Mouse (Mus musculus): ENCODE data around the gene Atf6b. TPM values are rescaled to one million over a fixed set of nuclear protein-coding genes. Genes with fewer than 3 reads are reported as not detected.
A peak's percentile ranks its signal among the peaks of the same experiment; 100 is the strongest.

Atf6b gene
- polyA plus RNA-seq, 1 experiment: 27.9 TPM

DNA sequence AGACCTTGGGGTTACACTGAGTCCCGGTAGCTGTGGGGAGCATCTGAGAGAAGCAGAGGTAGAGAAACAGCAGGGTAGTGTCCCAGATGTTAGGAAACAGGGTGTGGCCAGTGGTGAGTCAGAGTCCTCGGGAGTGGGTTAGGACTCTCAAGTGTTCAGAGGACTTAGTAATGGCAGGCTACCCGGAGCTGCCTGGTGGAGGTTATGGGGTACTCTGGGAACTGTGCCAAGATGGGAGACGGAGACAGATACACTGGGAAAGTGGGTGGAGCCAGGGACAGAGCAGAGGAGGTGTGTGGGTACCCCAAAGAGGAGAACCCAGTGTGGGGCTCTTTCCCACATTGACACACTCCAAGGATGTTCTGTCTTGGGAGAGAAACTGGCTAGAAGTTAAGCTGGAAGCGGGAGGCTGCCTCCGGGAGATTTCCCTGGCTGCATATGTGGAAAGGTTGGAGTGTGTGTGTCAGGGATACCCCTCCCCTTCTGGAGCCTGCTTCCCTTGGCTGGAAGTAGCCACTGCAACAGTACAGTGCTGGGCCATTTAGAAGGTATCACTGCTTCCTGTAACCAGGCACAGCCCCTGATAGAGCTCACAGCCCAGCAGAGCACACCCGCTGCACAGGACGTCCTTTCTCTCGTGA is 37.4 kb downstream of the Atf6b start:
- no peaks in the 10 kb centered on the region for H3K36me3 ChIP-seq (ENCODE audit: control insufficient read depth, insufficient read depth, low read length)
- H3K4me3 ChIP-seq (ENCODE audit: control insufficient read depth, low read depth, low read length): no peak overlapping the region
- TF ChIP-seq POLR2A (IDR thresholded peaks at IDR 0.05; ENCODE audit: control insufficient read depth, low read depth, low read length) (no peak), CTCF (IDR thresholded peaks at IDR 0.05; ENCODE audit: control insufficient read depth, insufficient read depth, insufficient replicate concordance, low read depth, low read length) (no peak)

DNA sequence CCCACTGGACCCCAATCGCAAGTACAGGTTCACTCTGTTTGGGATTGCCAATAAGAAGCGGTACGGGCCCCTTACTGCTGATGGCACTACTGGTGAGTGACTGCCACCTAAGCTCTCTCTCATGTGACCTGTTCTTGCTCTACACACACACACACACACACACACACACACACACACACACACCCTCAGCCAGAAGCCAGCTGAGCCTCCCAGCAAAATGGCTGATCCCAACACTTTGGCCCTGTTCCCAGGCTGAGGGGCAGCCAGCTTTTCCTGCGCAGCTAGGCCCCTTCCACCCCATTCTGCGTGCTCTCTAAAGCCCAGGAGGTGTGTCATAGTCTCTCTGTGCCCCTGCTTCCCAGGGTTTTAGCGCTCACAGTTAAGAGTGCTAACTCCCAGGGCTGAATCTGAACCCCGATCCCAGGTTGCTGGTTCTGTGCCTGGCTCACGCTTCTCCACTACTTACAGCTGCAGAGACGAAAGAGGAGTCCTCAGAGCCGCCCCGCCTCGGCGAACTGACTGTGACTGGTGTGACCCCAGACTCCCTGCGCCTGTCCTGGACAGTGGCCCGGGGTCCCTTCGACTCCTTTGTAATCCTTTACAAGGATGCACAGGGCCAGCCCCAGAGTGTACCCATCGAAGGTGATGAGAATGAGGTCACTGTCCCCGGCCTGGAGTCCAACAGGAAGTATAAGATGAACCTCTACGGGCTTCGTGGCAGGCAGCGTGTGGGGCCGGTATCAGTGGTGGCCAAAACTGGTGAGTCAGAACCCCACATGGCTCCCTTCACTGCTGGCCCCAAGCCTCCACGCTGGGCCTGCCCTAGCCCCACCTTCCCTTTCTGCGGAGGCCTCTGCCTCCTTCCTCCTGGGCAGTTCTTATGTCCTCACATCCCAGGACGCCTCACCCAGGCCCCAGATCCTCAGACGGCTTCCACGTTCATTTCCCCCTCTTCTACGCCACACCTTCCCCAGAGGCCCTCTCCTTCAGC is 38.5 kb downstream of the Atf6b start:
- H3K27me3 ChIP-seq (ENCODE audit: control insufficient read depth, insufficient read depth, low read length): no peaks in the 10 kb centered on the region
- H3K36me3 ChIP-seq (ENCODE audit: control insufficient read depth, insufficient read depth, low read length): no peaks in the 10 kb centered on the region
- no peak overlapping the region for H3K4me3 ChIP-seq (ENCODE audit: control insufficient read depth, low read depth, low read length)
- no peak for TF ChIP-seq POLR2A (IDR thresholded peaks at IDR 0.05; ENCODE audit: control insufficient read depth, low read depth, low read length)
- TF ChIP-seq CTCF (IDR thresholded peaks at IDR 0.05; ENCODE audit: control insufficient read depth, insufficient read depth, insufficient replicate concordance, low read depth, low read length): no peak
- H3K27ac ChIP-seq (ENCODE audit: control insufficient read depth, insufficient read depth, low read depth, low read length): peak overlapping the region; percentile 27; the same call in 1 of the 2 replicates
- peaks cover 12% of the 10 kb centered on the region for H3K4me1 ChIP-seq (ENCODE audit: control insufficient read depth, insufficient read depth, low read length)

More for the DNA sequence above, 37.4 kb downstream of the Atf6b start:
- Histone ChIP-seq H3K27me3 (ENCODE audit: control insufficient read depth, insufficient read depth, low read length) (no peaks in the 10 kb centered on the region), H3K27ac (ENCODE audit: control insufficient read depth, insufficient read depth, low read depth, low read length) (peak overlapping the region; percentile 29; the same call in 1 of the 2 replicates), H3K4me1 (ENCODE audit: control insufficient read depth, insufficient read depth, low read length) (peaks cover 16% of the 10 kb centered on the region)

DNA sequence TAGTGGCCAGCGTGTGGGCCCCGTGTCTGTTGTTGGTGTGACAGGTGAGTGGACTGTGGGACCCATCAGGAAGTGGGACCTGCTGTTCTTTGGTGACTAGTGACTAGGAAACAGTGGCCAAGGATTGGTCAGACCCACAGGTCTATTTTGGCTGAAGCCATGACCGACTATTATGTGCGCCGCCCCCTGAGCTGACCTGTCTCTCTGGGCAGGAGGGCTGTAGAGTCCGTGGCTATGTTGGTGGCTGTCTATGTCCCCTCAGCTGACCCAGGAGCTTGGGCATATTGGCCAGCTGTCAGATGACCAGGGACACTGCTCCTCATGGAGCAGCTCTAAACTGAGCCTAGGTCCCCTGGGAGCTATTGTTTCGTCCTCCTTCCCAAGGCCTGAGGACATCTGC is 41.9 kb downstream of the Atf6b start:
- H3K36me3 ChIP-seq (ENCODE audit: control insufficient read depth, insufficient read depth, low read length): no peaks in the 10 kb centered on the region
- no peak for TF ChIP-seq POLR2A (IDR thresholded peaks at IDR 0.05; ENCODE audit: control insufficient read depth, low read depth, low read length)
- TF ChIP-seq CTCF (IDR thresholded peaks at IDR 0.05; ENCODE audit: control insufficient read depth, insufficient read depth, insufficient replicate concordance, low read depth, low read length): no peak
- H3K4me3 ChIP-seq (ENCODE audit: control insufficient read depth, low read depth, low read length): no peak overlapping the region
- H3K4me1 ChIP-seq (ENCODE audit: control insufficient read depth, insufficient read depth, low read length): no peaks in the 10 kb centered on the region
- no peak overlapping the region for H3K27ac ChIP-seq (ENCODE audit: control insufficient read depth, insufficient read depth, low read depth, low read length)
- no peaks in the 10 kb centered on the region for H3K27me3 ChIP-seq (ENCODE audit: control insufficient read depth, insufficient read depth, low read length)

DNA sequence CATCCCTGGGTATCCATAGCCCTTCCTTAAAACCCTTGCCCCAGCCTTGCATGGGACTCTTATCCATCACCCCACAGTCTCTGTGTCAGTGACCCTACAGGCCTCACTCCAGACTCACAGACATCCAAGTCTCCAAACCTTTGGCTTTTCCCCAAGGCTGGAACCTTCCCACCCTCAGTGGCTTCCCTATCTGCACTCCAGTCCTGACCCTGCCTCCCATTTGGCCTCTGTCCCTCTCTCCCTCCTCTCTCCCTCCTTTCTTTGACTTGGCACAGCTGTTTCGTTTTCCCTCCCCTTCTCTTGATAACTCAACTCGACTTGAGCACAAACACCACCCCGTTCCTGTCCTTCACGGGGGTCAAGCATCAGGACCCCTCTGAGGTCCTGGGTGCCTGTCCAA is 43.5 kb downstream of the Atf6b start:
- no peaks in the 10 kb centered on the region for H3K27me3 ChIP-seq (ENCODE audit: control insufficient read depth, insufficient read depth, low read length)
- no peaks in the 10 kb centered on the region for H3K4me1 ChIP-seq (ENCODE audit: control insufficient read depth, insufficient read depth, low read length)
- H3K36me3 ChIP-seq (ENCODE audit: control insufficient read depth, insufficient read depth, low read length): no peaks in the 10 kb centered on the region
- no peak overlapping the region for H3K27ac ChIP-seq (ENCODE audit: control insufficient read depth, insufficient read depth, low read depth, low read length)
- TF ChIP-seq CTCF (IDR thresholded peaks at IDR 0.05; ENCODE audit: control insufficient read depth, insufficient read depth, insufficient replicate concordance, low read depth, low read length): no peak
- no peak for TF ChIP-seq POLR2A (IDR thresholded peaks at IDR 0.05; ENCODE audit: control insufficient read depth, low read depth, low read length)
- no peak overlapping the region for H3K4me3 ChIP-seq (ENCODE audit: control insufficient read depth, low read depth, low read length)

DNA sequence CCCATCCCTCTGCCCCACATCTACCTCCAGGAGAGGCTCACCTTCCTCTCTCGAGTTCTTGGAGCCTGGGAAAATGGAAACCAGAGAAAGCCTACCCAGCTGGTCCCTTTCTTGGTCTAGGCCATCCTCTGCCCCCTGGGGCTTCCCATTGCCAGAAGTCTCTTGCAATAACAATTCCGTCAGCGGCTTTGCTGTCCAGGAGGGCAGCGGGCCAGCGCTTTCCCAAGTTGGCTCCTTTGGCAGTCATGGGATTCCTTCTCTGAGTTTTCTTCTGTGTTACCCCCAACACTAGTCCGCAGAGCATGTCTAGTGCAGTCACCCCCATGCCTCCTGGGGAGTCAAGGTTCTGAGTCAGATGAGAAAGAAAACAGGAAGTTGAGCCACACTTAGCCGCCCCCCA is 46.0 kb downstream of the Atf6b start:
- no peaks in the 10 kb centered on the region for H3K4me1 ChIP-seq (ENCODE audit: control insufficient read depth, insufficient read depth, low read length)
- no peak overlapping the region for H3K4me3 ChIP-seq (ENCODE audit: control insufficient read depth, low read depth, low read length)
- no peaks in the 10 kb centered on the region for H3K27me3 ChIP-seq (ENCODE audit: control insufficient read depth, insufficient read depth, low read length)
- H3K36me3 ChIP-seq (ENCODE audit: control insufficient read depth, insufficient read depth, low read length): no peaks in the 10 kb centered on the region
- TF ChIP-seq CTCF (IDR thresholded peaks at IDR 0.05; ENCODE audit: control insufficient read depth, insufficient read depth, insufficient replicate concordance, low read depth, low read length) (no peak), POLR2A (IDR thresholded peaks at IDR 0.05; ENCODE audit: control insufficient read depth, low read depth, low read length) (no peak)
- H3K27ac ChIP-seq (ENCODE audit: control insufficient read depth, insufficient read depth, low read depth, low read length): no peak overlapping the region

DNA sequence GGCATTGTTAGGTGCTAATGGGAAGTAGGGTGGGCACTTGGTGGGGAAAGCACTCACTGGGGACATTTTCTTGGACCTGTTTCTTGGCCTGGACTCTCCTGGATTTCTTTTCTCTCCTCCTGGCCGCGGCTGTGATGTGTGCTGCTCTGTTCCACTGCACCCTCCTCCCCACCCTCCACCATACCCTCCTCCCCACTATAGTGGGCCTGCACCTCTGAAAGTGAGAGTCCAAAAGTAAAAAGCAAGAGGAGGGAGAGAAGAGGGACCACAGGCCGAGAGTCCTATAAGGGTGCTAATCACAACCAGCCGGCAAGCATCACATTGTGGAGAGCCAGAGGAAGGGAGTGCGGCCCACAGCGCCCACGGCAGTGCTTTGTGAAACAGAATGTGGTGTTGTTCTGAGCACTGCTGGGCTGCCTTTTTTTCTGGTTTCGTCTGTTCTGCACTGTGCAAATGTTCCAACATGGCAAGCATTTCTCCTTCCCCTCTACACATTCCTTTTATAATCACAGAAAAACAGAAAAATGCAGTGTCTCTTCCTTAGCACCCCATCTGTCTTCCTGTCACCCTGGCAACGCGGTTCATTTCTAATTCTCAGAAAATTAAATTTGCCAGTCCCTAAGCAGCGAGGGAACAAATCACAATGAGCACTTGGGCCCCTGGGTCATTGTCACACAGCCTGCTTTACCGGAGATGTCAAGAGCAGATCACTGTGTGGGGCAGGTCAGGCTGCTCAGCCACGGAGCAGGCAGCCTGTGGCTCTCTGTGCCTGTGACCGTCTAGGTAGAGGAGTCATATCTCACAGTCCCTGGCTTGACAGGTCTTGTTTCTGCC is 52.8 kb downstream of the Atf6b start:
- Histone ChIP-seq H3K4me1 (ENCODE audit: control insufficient read depth, insufficient read depth, low read length) (no peaks in the 10 kb centered on the region; the same call in 1 of the 2 replicates), H3K27me3 (ENCODE audit: control insufficient read depth, insufficient read depth, low read length) (no peaks in the 10 kb centered on the region), H3K36me3 (ENCODE audit: control insufficient read depth, insufficient read depth, low read length) (no peaks in the 10 kb centered on the region), H3K4me3 (ENCODE audit: control insufficient read depth, low read depth, low read length) (no peak overlapping the region), H3K27ac (ENCODE audit: control insufficient read depth, insufficient read depth, low read depth, low read length) (no peak overlapping the region)
- TF ChIP-seq POLR2A (IDR thresholded peaks at IDR 0.05; ENCODE audit: control insufficient read depth, low read depth, low read length) (no peak), CTCF (IDR thresholded peaks at IDR 0.05; ENCODE audit: control insufficient read depth, insufficient read depth, insufficient replicate concordance, low read depth, low read length) (no peak)
